Mouse (Mus musculus) testis, adult 2 months (tissue): ENCODE results near the gene Ramp1. TPM values are rescaled to one million over a fixed set of nuclear protein-coding genes. Genes with fewer than 3 reads are reported as not detected.

ENCODE experiments used
- H3K27ac ChIP-seq: fragments of 200-500 bp; 2 replicates; pipeline ENCODE4 v1.5.1; 2012; ENCODE audit warnings: low read depth, low read length; ENCODE audit not compliant: control insufficient read depth, insufficient read depth
- H3K27me3 ChIP-seq: fragments of 200-500 bp; 2 replicates; pipeline ENCODE4 v1.6.1; 2012; ENCODE audit warnings: mild to moderate bottlenecking, low read length, moderate library complexity; ENCODE audit not compliant: control insufficient read depth, insufficient read depth
- H3K36me3 ChIP-seq: fragments of 200-500 bp; 2 replicates; pipeline ENCODE4 v1.6.1; 2012; ENCODE audit warnings: mild to moderate bottlenecking, low read length; ENCODE audit not compliant: control insufficient read depth, insufficient read depth
- H3K4me1 ChIP-seq: fragments of 200-500 bp; 2 replicates; pipeline ENCODE4 v1.6.1; 2012; ENCODE audit warnings: low read length; ENCODE audit not compliant: control insufficient read depth, insufficient read depth
- H3K4me3 ChIP-seq: fragments of 200-500 bp; 2 replicates; pipeline ENCODE4 v1.5.1; 2012; ENCODE audit warnings: low read depth, mild to moderate bottlenecking, low read length, moderate library complexity, mixed read lengths; ENCODE audit not compliant: control insufficient read depth
- CTCF ChIP-seq: fragments of 200-500 bp; IDR thresholded peaks from 2 replicates; pipeline ENCODE4 v1.5.1; 2012; ENCODE audit warnings: low read depth, mild to moderate bottlenecking, inconsistent platforms, low read length, moderate library complexity; ENCODE audit not compliant: control insufficient read depth, insufficient read depth, insufficient replicate concordance
- POLR2A ChIP-seq: fragments of 200-500 bp; IDR thresholded peaks from 2 replicates; pipeline ENCODE4 v1.6.1; 2012; ENCODE audit warnings: low read depth, mild to moderate bottlenecking, inconsistent platforms, low read length, moderate library complexity; ENCODE audit not compliant: control insufficient read depth
- polyA plus RNA-seq: library from polyadenylated mRNA; depleted of rRNA; stranded (reverse); fragments of >200 nt; gene quantifications from 2 replicates; pipeline ENCODE4 v1.2.3, GENCODE M21; 2012

The Ramp1 gene
- polyA plus RNA-seq, 1 experiment, result 2.1 TPM

- no peaks in the 10 kb centered on the region for H3K27me3 ChIP-seq
- no peak overlapping the region for H3K4me3 ChIP-seq
- H3K27ac ChIP-seq, result no peak overlapping the region
- no peaks in the 10 kb centered on the region for H3K4me1 ChIP-seq
- TF ChIP-seq CTCF (no peak), POLR2A (no peak)
- no peaks in the 10 kb centered on the region for H3K36me3 ChIP-seq
Observed at GRCm38 (mm10) chr1:91226562-91226961, 46.9 kb downstream of the Ramp1 start.

DNA sequence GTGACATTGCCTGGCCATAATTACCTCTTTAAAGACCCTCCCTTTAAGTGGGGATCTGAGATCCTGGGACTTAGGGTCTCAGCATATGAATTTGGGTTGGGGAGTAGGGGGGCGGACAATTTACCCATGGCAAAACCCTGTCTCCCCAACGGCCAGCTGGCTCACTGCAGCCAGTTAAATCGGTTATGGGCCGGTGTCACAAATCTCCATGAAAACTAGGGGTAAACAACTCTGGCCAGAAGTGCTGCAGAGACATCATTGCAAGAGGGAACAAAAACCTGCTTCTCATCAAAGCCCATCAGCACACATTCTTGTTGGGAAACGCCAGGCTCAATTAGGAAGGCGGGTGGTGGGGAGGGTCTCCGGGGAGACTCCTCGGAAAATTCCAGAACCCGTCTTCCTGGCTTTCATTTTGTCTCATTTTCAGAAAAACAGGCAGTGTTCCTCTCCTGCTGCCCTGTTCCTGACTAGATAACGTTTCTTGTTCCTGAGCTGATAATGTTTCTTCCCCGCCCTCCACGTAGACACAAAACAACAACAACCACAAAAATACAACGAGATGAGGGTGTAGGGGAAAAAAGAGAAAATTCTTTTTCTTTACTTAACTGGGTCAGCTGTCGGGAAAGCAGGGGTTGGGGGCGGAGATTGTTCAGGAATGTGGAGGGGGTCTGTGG, 47.9 kb downstream of the Ramp1 start:
- TF ChIP-seq POLR2A (no peak), CTCF (no peak)

DNA sequence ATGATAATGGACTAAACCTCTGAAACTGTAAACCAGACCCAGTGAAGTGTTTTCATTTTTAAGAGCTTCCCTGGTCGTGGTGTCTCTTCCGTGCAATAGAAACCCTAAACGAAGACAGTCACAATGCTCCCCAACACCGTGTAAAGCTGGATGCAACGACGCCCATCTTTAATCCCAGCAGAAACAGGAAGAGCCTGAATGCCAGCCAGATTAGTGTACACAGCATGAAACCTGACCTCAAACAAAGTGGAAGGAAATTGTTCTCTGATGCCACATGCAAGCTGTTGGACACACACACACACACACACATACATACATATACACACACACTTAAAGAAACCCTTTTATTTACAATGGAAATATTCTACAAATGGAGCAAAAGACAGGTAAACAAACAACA, 51.5 kb downstream of the Ramp1 start:
- TF ChIP-seq CTCF (no peak), POLR2A (no peak)
- H3K27ac ChIP-seq, result no peak overlapping the region
- no peaks in the 10 kb centered on the region for H3K36me3 ChIP-seq
- no peak overlapping the region for H3K4me3 ChIP-seq
- H3K4me1 ChIP-seq, result no peaks in the 10 kb centered on the region
- H3K27me3 ChIP-seq, result no peaks in the 10 kb centered on the region

More for the DNA sequence above, 47.9 kb downstream of the Ramp1 start:
- Histone ChIP-seq H3K4me1 (no peaks in the 10 kb centered on the region), H3K27ac (no peak overlapping the region), H3K36me3 (no peaks in the 10 kb centered on the region), H3K4me3 (no peak overlapping the region), H3K27me3 (no peaks in the 10 kb centered on the region)

- no peak overlapping the region for H3K27ac ChIP-seq
- H3K27me3 ChIP-seq, result no peaks in the 10 kb centered on the region
- H3K4me3 ChIP-seq, result no peak overlapping the region
- H3K4me1 ChIP-seq, result no peaks in the 10 kb centered on the region
- TF ChIP-seq CTCF (no peak), POLR2A (no peak)
- no peaks in the 10 kb centered on the region for H3K36me3 ChIP-seq
Observed at GRCm38 (mm10) chr1:91231896-91232295, 52.3 kb downstream of the Ramp1 start.

DNA sequence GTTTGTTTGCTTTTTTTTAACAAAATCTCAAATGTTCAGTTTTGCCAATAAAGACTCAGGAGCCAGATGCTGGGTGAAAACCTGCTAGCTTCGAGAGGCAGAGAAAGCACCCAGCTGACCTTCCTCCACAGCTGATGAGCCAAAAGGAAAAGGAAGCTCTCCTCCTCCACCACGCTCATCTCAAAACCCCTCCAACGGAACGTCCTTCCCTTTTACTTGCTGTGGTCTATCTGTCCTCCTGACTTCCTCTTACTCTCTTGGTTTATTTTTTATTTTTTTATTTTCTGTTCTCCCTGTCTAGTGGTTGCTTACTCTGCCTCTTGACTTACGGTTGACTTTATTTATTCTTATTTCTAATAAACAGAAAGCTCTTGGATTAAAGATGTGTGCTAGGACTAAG, 55.8 kb downstream of the Ramp1 start:
- TF ChIP-seq CTCF (no peak), POLR2A (no peak)
- no peaks in the 10 kb centered on the region for H3K4me1 ChIP-seq
- H3K27ac ChIP-seq, result no peak overlapping the region
- H3K4me3 ChIP-seq, result no peak overlapping the region
- H3K36me3 ChIP-seq, result no peaks in the 10 kb centered on the region
- H3K27me3 ChIP-seq, result no peaks in the 10 kb centered on the region

- H3K36me3 ChIP-seq, result no peaks in the 10 kb centered on the region
- H3K27me3 ChIP-seq, result no peaks in the 10 kb centered on the region
- no peak overlapping the region for H3K27ac ChIP-seq
- no peak overlapping the region for H3K4me3 ChIP-seq
- TF ChIP-seq CTCF (no peak), POLR2A (no peak)
- no peaks in the 10 kb centered on the region for H3K4me1 ChIP-seq
Observed at GRCm38 (mm10) chr1:91237676-91238075, 58.1 kb downstream of the Ramp1 start.

DNA sequence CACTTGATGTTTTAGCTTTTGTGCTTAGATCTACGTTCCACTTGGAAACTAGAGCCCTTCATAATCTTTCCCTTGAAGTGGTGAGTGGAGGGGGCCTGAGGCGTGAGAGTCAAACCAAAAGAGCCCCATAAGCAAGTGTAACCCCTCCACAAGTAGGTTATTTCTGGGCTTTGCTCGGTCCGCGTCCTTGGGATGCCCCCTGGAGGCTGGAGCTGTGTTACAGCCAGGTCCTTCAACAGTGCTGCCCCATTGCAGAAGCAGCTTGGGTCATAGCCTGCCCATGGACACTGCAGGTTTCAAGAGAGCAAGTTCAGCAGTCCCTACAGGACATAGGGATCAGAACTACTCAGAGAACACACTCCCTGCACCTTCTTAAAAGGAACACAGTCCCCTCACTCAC, 59.5 kb downstream of the Ramp1 start:
- no peaks in the 10 kb centered on the region for H3K4me1 ChIP-seq
- TF ChIP-seq CTCF (peak; percentile 48; the same call in 1 of the 2 replicates), POLR2A (no peak)
- H3K27me3 ChIP-seq, result no peaks in the 10 kb centered on the region
- H3K36me3 ChIP-seq, result no peaks in the 10 kb centered on the region
- no peak overlapping the region for H3K27ac ChIP-seq
- H3K4me3 ChIP-seq, result no peak overlapping the region

DNA sequence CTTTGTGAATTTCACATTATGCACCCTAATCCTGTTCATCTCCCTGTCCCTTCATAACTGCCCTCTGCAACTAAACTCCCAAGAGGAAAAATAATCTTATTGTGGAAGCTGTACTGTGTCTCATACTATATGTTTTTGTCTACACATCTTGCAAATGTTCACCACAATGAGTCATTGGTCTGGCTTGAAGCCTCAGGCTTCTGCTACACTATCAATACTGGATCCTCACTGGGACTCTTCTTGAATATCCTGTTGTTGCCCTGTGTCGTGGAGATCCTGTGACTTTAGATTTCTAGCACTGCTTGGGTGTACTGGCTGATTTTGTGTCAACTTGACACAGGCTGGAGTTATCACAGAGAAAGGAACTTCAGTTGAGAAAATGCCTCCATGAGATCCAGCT, 60.2 kb downstream of the Ramp1 start:
- no peak overlapping the region for H3K4me3 ChIP-seq
- no peaks in the 10 kb centered on the region for H3K4me1 ChIP-seq
- no peaks in the 10 kb centered on the region for H3K27me3 ChIP-seq
- no peak overlapping the region for H3K27ac ChIP-seq
- H3K36me3 ChIP-seq, result no peaks in the 10 kb centered on the region
- no peak for TF ChIP-seq CTCF
- no peak for TF ChIP-seq POLR2A
